Mouse (Mus musculus) retina, adult 2 months (tissue): ENCODE results near the gene Gabra6.

Source experiments
- DNase-seq: peaks from one replicate; pipeline ENCODE4 v3.0.0-alpha.2; 2012; ENCODE audit warnings: low read depth, low spot score

The Gabra6 gene

GRCm38 (mm10) chr11:42320882-42321281 is at the start of gene Gabra6:
Gabra6 (minus strand) TSS chr11:42321072.
- DNase-seq = no peak

DNA sequence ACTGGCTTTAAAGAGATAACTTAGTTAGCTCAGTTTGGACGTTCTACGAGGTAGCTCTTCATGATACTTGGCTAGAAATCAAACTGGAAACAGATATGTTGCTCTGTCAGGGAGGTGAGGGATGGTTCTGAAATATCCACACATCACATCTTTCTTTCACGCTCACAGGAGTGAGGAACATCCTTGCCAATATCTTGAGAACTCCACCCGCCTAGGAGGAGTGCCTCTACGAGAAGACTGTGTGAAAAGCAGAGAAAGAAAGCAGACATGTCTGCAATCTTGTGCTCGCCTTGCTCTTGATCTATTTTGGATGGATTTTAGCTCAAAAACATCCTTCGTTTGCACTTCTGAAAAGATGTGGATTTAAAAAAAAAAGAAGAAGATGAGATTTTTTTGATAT is 44.7 kb upstream of the Gabra6 start:
- no peak for DNase-seq

DNA sequence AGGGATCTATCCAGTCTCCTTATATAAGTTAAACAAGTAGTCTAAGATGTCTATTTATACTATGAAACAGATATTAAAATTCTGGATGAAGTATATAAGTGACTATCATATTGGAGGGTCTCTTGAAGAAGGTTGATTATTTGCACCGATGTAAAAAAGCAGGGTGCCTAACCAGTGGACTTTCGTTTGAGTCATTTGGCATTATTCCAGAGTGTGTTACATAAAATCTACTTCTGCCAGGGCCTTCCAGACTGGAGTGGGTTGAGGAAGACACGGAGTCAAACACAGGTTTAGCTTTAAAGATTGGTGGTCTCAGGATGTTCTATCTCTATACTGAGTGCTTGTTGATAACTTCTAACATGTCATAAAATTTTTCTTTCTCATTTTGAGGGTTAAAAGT is 11.2 kb upstream of the Gabra6 start:
- no peak for DNase-seq

- no peak for DNase-seq
These were observed 5.4 kb upstream of the Gabra6 start for GRCm38 (mm10) chr11:42326262-42326661.

DNA sequence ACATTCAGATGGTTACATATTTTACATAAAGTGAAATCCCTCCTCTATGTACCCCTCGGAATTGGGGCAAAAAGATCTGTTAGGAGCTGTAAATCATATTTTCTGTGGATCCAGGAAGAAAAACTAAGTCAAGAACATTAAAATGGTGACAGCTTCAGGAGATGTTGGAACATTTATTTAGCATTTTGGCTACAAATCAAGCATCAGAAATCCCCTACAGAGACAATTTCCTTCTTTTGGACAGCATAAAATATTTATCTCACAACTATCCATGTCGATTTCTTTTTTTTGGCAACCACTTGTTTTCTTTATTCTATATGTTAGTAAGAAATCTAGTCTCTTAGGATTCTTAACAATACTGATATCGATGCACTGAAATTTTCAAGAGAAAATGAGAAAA is 688 bp upstream of the Gabra6 start:
- DNase-seq = no peak

DNA sequence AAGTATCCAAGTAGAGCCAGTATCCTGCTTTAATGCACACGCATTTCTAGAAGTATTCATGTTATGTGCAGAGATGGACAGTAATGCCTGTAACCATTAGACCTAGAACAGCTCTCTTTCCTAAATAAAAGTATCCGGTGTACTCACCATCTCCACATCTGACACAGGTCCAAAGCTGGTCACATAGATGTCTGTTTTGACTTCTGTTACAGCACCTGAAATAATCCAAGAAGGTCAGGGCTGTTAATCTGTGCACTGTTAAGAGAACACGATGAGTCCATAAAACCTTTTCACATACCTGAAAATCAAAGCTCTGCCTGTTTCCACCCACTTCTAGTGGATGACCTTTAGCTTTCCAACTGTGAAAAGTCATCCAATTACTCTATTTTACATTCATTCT is 1.4 kb downstream of the Gabra6 start:
- DNase-seq = no peak

DNA sequence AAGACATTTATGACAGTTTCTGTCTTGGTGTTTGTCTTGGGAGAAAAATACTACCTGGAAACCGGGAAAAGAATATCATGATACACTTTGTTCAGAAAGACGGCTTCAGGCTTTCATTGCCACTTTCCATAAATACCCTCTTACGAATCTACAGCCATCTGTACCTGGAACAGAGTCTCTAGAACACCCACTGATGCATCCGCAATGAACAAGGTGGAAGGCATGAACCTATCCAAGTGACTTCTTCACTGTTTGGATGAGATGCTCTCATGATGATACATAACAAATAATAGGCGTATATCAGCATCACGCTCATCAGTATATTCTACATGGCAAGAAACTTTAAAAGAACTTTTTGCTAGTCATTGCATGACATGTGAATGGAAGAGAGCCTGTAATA is 1.8 kb downstream of the Gabra6 start:
- DNase-seq = no peak

- DNase-seq = no peak
These were observed 2.9 kb downstream of the Gabra6 start for GRCm38 (mm10) chr11:42317985-42318384.

GRCm38 (mm10) chr11:42314850-42315249 is 6.0 kb downstream of the Gabra6 start:
- DNase-seq = no peak

GRCm38 (mm10) chr11:42310892-42311291 is 10.0 kb downstream of the Gabra6 start:
- DNase-seq = no peak

GRCm38 (mm10) chr11:42309086-42309485 is 11.8 kb downstream of the Gabra6 start:
- no peak for DNase-seq

DNA sequence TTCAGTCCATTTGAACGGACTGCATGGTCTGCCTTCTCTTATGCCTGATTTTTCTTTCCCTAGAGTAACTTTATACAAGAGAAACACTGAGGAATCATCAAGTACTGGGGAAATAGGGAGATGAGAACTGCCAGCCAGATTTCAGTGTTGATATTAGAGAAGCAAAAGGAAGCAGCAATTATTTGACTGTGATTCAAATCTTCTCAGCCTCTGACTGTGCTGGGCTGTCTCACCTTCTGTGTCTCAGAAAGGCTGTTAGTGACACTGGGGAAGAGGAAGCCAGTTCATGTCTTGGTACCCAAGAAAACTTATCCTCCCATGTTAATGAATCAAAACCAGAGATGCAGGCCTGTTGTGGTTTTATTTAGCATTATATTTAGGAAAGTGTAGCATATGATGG is 14.8 kb downstream of the Gabra6 start:
- no peak for DNase-seq

GRCm38 (mm10) chr11:42258978-42259377 is 61.9 kb downstream of the Gabra6 start:
- no peak for DNase-seq
